Mouse (Mus musculus): ENCODE measurements around the gene Hist1h3h.

Gene Hist1h3h

GRCm38 (mm10) chr13:21729544-21729943 is 12.1 kb downstream of the Hist1h3h start:
- DNase-seq, result no peak

GRCm38 (mm10) chr13:21733466-21733865 is 16.0 kb downstream of the Hist1h3h start:
- DNase-seq, result peak; percentile 28 to 31

GRCm38 (mm10) chr13:21734010-21734905 is 16.8 kb downstream of the Hist1h3h start:
- DNase-seq, result peak; percentile 91 to 96

GRCm38 (mm10) chr13:21734906-21735767 is 17.7 kb downstream of the Hist1h3h start, which contains the start of gene Hist1h4j:
Gene Hist1h4j (plus strand): TSS chr13:21735064.
- DNase-seq, result peak; percentile 91 to 93

GRCm38 (mm10) chr13:21745006-21745405 is 27.5 kb downstream of the Hist1h3h start:
- no peak for DNase-seq

- peak in 1 of 2 experiments; percentile 10 for DNase-seq
These were observed 32.1 kb downstream of the Hist1h3h start for GRCm38 (mm10) chr13:21749387-21750158.

- DNase-seq, result peak; percentile 98
These were observed 32.9 kb downstream of the Hist1h3h start, which contains the start of gene Hist1h4k for GRCm38 (mm10) chr13:21750159-21751017. Gene Hist1h4k (minus strand): TSS chr13:21750505.

GRCm38 (mm10) chr13:21751417-21751816 is 34.0 kb downstream of the Hist1h3h start:
- no peak for DNase-seq

GRCm38 (mm10) chr13:21751827-21752226 is 34.4 kb downstream of the Hist1h3h start:
- no peak for DNase-seq

- no peak for DNase-seq
These were observed 34.9 kb downstream of the Hist1h3h start for GRCm38 (mm10) chr13:21752356-21752755.

- no peak for DNase-seq
These were observed 35.6 kb downstream of the Hist1h3h start for GRCm38 (mm10) chr13:21753051-21753523.

- DNase-seq, result peak; percentile 71 to 77
These were observed 36.2 kb downstream of the Hist1h3h start, which contains the start of the genes Hist1h2ak and Hist1h2bn for GRCm38 (mm10) chr13:21753524-21754285. Gene Hist1h2ak (minus strand): TSS chr13:21753827. Gene Hist1h2bn (plus strand): TSS chr13:21754123.

- peak; percentile 57 for DNase-seq
These were observed 37.0 kb downstream of the Hist1h3h start for GRCm38 (mm10) chr13:21754294-21755001.

- DNase-seq, result no peak
These were observed 38.2 kb downstream of the Hist1h3h start for GRCm38 (mm10) chr13:21755707-21756106.
